Mouse (Mus musculus): Measurements from ENCODE around the gene C130050O18Rik.

DNA sequence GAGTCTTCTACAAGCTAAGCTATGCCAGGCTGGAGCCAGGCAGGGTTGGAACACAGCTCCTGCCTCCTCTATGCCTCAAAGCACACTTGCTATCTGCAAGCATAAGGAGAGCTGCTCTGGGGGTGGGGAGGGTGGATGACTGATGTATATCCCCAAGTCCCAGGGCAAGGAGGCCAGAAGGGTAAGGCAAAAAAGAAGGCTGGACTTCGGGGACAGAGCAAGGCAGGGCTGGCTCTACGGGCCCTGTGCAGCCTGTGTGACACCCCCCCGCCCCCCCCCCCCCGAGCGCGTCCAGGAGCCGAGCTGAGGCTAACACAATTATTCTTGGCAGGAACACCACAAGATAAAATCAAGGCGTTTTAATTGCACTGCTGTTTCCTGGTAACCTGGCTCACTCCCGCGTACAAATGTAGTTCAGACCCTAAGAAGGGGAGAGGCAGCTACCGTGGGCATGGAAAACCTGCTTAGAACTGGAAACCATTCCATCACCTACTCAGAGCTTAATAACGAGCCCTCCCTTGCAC, 24.8 kb downstream of the C130050O18Rik start:
- TF ChIP-seq CTCF (IDR thresholded peaks at IDR 0.05; ENCODE audit: low read depth) = no peak
- TF ChIP-seq EP300 (IDR thresholded peaks at IDR 0.05; ENCODE audit: low read depth) = no peak

Data from liver, embryonic 14.5 days (tissue).